Mouse (Mus musculus): ENCODE data around the gene Zfp609. TPM values are rescaled to one million over a fixed set of nuclear protein-coding genes. Genes with fewer than 3 reads are reported as not detected.

Gene Zfp609
- polyA plus RNA-seq, 1 experiment from 2014 or later, result 7.7 TPM

DNA sequence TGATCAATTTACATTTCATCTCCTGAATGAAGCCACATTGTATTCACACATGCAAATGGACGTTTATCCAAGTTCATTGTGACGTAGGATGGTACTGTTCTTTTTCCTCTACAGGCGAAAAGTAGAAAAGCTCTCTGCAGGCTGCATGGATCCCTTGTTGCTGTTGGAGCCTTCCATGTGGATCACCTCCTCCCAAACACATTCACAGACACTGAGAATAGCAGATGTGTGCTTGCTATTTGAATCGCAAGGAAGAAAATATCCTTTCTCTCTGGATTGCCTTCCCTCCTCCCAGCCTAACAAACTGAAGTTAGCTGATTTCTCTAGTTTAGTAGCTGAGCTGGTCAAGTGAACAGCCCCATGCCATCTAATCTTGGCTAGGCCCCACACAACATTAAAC lies 2.9 kb upstream of the Zfp609 start:
- H3K4me3 ChIP-seq, result no peak overlapping the region
- no peak overlapping the region for H3K9ac ChIP-seq
- H3K9me3 ChIP-seq, result no peaks in the 10 kb centered on the region
- ATAC-seq (ENCODE audit: low FRiP score, low read depth), result no peak
- H3K4me2 ChIP-seq, result no peak overlapping the region
- no peak overlapping the region for H3K27ac ChIP-seq (replicated peaks)
- WGBS, result 61% methylated on average over 4 of the region's 4 CpGs
- no peaks in the 10 kb centered on the region for H3K27me3 ChIP-seq
- H3K4me1 ChIP-seq (replicated peaks), result peaks cover 30% of the 10 kb centered on the region
- H3K36me3 ChIP-seq, result no peaks in the 10 kb centered on the region

GRCm38 (mm10) chr9:65829410-65829809 lies 2.0 kb upstream of the Zfp609 start:
- Histone ChIP-seq H3K27me3 (no peaks in the 10 kb centered on the region), H3K27ac (replicated peaks) (no peak overlapping the region), H3K9me3 (no peaks in the 10 kb centered on the region), H3K4me3 (no peak overlapping the region), H3K36me3 (no peaks in the 10 kb centered on the region), H3K9ac (no peak overlapping the region), H3K4me2 (no peak overlapping the region), H3K4me1 (replicated peaks) (peaks cover 38% of the 10 kb centered on the region)
- ATAC-seq (ENCODE audit: low FRiP score, low read depth), result no peak
- WGBS, result 78% methylated on average over 2 of the region's 2 CpGs

GRCm38 (mm10) chr9:65828511-65828910 lies 1.1 kb upstream of the Zfp609 start:
- H3K4me1 ChIP-seq (replicated peaks), result peaks cover 47% of the 10 kb centered on the region
- no peaks in the 10 kb centered on the region for H3K36me3 ChIP-seq
- H3K27me3 ChIP-seq, result no peaks in the 10 kb centered on the region
- no peak overlapping the region for H3K9ac ChIP-seq
- 48% methylated on average over 3 of the region's 3 CpGs for WGBS
- peak overlapping the region; percentile 64; the same call in 1 of the 2 replicates for H3K4me3 ChIP-seq
- no peaks in the 10 kb centered on the region for H3K9me3 ChIP-seq
- no peak for ATAC-seq (ENCODE audit: low FRiP score, low read depth)
- H3K4me2 ChIP-seq, result peak overlapping the region; percentile 62
- no peak overlapping the region for H3K27ac ChIP-seq (replicated peaks)

- no peaks in the 10 kb centered on the region for H3K9me3 ChIP-seq
- peak overlapping the region; percentile 96 for H3K9ac ChIP-seq
- H3K36me3 ChIP-seq, result no peaks in the 10 kb centered on the region
- H3K4me3 ChIP-seq, result peak overlapping the region; percentile 64
- H3K4me2 ChIP-seq, result peak overlapping the region; percentile 62
- peaks cover 50% of the 10 kb centered on the region for H3K4me1 ChIP-seq (replicated peaks)
- H3K27ac ChIP-seq (replicated peaks), result peak overlapping the region; percentile 99
- ATAC-seq (ENCODE audit: low FRiP score, low read depth), result no peak
- WGBS, result 2% methylated on average over 13 of the region's 13 CpGs
- H3K27me3 ChIP-seq, result no peaks in the 10 kb centered on the region
Observed at GRCm38 (mm10) chr9:65828016-65828403, 646 bp upstream of the Zfp609 start.

GRCm38 (mm10) chr9:65826588-65827343 lies 598 bp downstream of the Zfp609 start:
- Histone ChIP-seq H3K27me3 (no peaks in the 10 kb centered on the region), H3K36me3 (no peaks in the 10 kb centered on the region), H3K27ac (replicated peaks) (peak overlapping the region; percentile 99), H3K4me1 (replicated peaks) (peaks cover 47% of the 10 kb centered on the region), H3K9me3 (no peaks in the 10 kb centered on the region), H3K4me2 (peak overlapping the region; percentile 62), H3K4me3 (peak overlapping the region; percentile 64), H3K9ac (peak overlapping the region; percentile 96)
- under 1% methylated on average over 31 of the region's 31 CpGs for WGBS
- ATAC-seq (ENCODE audit: low FRiP score, low read depth), result peak; percentile 58

- H3K36me3 ChIP-seq, result no peaks in the 10 kb centered on the region
- peak; percentile 17; the same call in 1 of the 2 replicates for ATAC-seq (ENCODE audit: low FRiP score, low read depth)
- peaks cover 47% of the 10 kb centered on the region for H3K4me1 ChIP-seq (replicated peaks)
- H3K27ac ChIP-seq (replicated peaks), result peak overlapping the region; percentile 99
- WGBS, result 0% methylated on average over 4 of the region's 4 CpGs
- H3K27me3 ChIP-seq, result no peaks in the 10 kb centered on the region
- no peaks in the 10 kb centered on the region for H3K9me3 ChIP-seq
- peak overlapping the region; percentile 96 for H3K9ac ChIP-seq
- H3K4me2 ChIP-seq, result peak overlapping the region; percentile 62
- peak overlapping the region; percentile 64 for H3K4me3 ChIP-seq
Observed at GRCm38 (mm10) chr9:65826226-65826587, 1.2 kb downstream of the Zfp609 start.

DNA sequence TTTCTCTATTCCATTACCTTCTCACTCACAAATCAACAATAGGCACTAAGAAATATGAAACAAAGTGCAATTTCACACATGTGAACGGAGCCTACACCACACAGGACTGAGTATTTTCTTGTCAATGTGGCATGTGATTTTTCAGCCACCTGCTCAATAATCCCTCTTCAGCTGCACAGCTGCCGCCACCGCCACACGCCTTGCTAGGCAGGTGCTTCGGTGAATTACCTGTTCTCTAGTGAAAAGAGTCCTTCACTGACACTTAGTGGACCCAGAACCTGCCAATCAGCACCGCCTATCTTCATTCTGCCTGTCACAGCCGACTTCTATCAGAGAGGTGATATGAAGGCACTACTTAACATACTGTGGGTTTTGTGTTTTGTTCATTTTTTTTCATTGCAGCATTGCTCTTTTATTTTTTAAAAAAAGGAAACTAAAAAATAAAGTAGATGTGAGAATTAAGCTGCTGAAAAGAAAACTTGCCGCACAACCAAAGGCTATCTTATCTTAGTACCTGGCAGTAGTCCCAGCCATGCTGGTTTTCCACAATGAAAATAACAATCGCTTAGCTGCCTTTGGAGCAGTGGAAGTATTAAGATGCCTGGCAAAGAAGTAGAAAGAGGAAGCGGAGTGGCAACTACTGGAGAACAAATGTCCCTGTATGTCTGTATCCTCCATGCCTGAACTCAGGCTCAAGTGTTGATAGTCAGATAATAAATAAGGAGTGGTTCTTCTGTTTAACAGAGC lies 3.5 kb downstream of the Zfp609 start:
- Histone ChIP-seq H3K9ac (no peak overlapping the region), H3K4me2 (peak overlapping the region; percentile 32), H3K36me3 (no peaks in the 10 kb centered on the region), H3K27ac (replicated peaks) (0 out of 2 replicates have a peak overlapping the region, but pooled peaks have one; percentile 20), H3K9me3 (no peaks in the 10 kb centered on the region), H3K27me3 (no peaks in the 10 kb centered on the region), H3K4me1 (replicated peaks) (peaks cover 57% of the 10 kb centered on the region), H3K4me3 (no peak overlapping the region)
- no peak for ATAC-seq (ENCODE audit: low FRiP score, low read depth)
- WGBS, result 29% methylated on average over 10 of the region's 10 CpGs

- ATAC-seq (ENCODE audit: low FRiP score, low read depth), result no peak
- 75% methylated on average over 4 of the region's 4 CpGs for WGBS
- H3K4me2 ChIP-seq, result no peak overlapping the region
- no peaks in the 10 kb centered on the region for H3K36me3 ChIP-seq
- peaks cover 56% of the 10 kb centered on the region for H3K4me1 ChIP-seq (replicated peaks)
- no peaks in the 10 kb centered on the region for H3K9me3 ChIP-seq
- no peak overlapping the region for H3K4me3 ChIP-seq
- H3K27me3 ChIP-seq, result no peaks in the 10 kb centered on the region
- H3K27ac ChIP-seq (replicated peaks), result no peak overlapping the region
- H3K9ac ChIP-seq, result no peak overlapping the region
Observed at GRCm38 (mm10) chr9:65822011-65822410, 5.4 kb downstream of the Zfp609 start.

- no peaks in the 10 kb centered on the region for H3K36me3 ChIP-seq
- no peak overlapping the region for H3K27ac ChIP-seq (replicated peaks)
- H3K9ac ChIP-seq, result no peak overlapping the region
- no peak overlapping the region for H3K4me3 ChIP-seq
- 65% methylated on average over 2 of the region's 2 CpGs for WGBS
- H3K4me2 ChIP-seq, result no peak overlapping the region
- no peak for ATAC-seq (ENCODE audit: low FRiP score, low read depth)
- no peaks in the 10 kb centered on the region for H3K9me3 ChIP-seq
- H3K4me1 ChIP-seq (replicated peaks), result peaks cover 46% of the 10 kb centered on the region
- H3K27me3 ChIP-seq, result no peaks in the 10 kb centered on the region
Observed at GRCm38 (mm10) chr9:65820301-65820700, 7.1 kb downstream of the Zfp609 start.

DNA sequence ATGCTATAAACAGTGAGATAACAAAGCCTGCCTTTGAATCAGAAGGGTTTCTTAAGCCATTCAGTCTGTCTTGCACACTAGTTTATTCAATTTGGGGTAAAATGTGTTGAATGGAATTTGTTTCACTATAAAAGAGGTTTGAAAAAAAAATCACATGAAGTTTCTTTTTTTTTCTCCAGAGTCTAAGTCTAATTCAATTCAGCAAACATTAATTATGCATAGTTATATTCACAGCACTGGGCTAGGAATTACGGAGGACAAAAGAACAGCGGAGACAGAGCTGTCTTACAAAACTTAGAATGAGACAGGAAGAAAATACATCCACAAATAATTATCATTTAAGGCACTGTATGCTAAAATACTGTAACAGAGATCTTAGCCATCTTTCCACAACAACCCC lies 9.0 kb downstream of the Zfp609 start:
- WGBS, result 22% methylated on average over 2 of the region's 2 CpGs
- H3K27ac ChIP-seq (replicated peaks), result peak overlapping the region; percentile 62
- no peak for ATAC-seq (ENCODE audit: low FRiP score, low read depth)

GRCm38 (mm10) chr9:65812841-65813240 lies 14.5 kb downstream of the Zfp609 start:
- 57% methylated on average over 2 of the region's 2 CpGs for WGBS
- H3K4me1 ChIP-seq (replicated peaks), result peaks cover 13% of the 10 kb centered on the region
- H3K27ac ChIP-seq (replicated peaks), result no peak overlapping the region
- no peak overlapping the region for H3K4me2 ChIP-seq
- no peaks in the 10 kb centered on the region for H3K36me3 ChIP-seq
- no peaks in the 10 kb centered on the region for H3K9me3 ChIP-seq
- ATAC-seq (ENCODE audit: low FRiP score, low read depth), result no peak
- no peak overlapping the region for H3K9ac ChIP-seq
- H3K4me3 ChIP-seq, result no peak overlapping the region
- no peaks in the 10 kb centered on the region for H3K27me3 ChIP-seq

More for the DNA sequence above, 9.0 kb downstream of the Zfp609 start:
- peaks cover 28% of the 10 kb centered on the region for H3K4me1 ChIP-seq (replicated peaks)
- no peaks in the 10 kb centered on the region for H3K9me3 ChIP-seq
- H3K4me2 ChIP-seq, result peak overlapping the region; percentile 13; the same call in 1 of the 2 replicates
- H3K9ac ChIP-seq, result no peak overlapping the region
- no peaks in the 10 kb centered on the region for H3K36me3 ChIP-seq
- H3K27me3 ChIP-seq, result no peaks in the 10 kb centered on the region
- no peak overlapping the region for H3K4me3 ChIP-seq

- Histone ChIP-seq H3K27me3 (no peaks in the 10 kb centered on the region), H3K27ac (replicated peaks) (no peak overlapping the region), H3K4me1 (replicated peaks) (peaks cover 17% of the 10 kb centered on the region), H3K4me2 (no peak overlapping the region), H3K4me3 (no peak overlapping the region), H3K9ac (no peak overlapping the region), H3K9me3 (no peaks in the 10 kb centered on the region), H3K36me3 (no peaks in the 10 kb centered on the region)
- no peak for ATAC-seq (ENCODE audit: low FRiP score, low read depth)
- 88% methylated on average over 1 of the region's 1 CpGs for WGBS
Observed at GRCm38 (mm10) chr9:65811784-65812183, 15.6 kb downstream of the Zfp609 start.
